Mouse (Mus musculus) megakaryocyte-erythroid progenitor cell, adult 5-6 weeks (primary cell): ENCODE data around the gene Ccnf. TPM values are rescaled to one million over a fixed set of nuclear protein-coding genes. Genes with fewer than 3 reads are reported as not detected.

Experiments used
- ATAC-seq: replicated peaks from 2 replicates; pipeline ENCODE4 v1.8.0; 2016; ENCODE audit warnings: mild to moderate bottlenecking, inconsistent platforms; ENCODE audit not compliant: severe bottlenecking, poor library complexity, low FRiP score, low TSS enrichment
- total RNA-seq, 2 experiments: library from RNA; stranded (forward) in 1 of 2; stranded (reverse) in 1 of 2; fragments of 200-1000, 215-1000 nt in 1 of 2; fragments of >200 nt in 1 of 2; fragmentation: Nextera tagmentation in 1 of 2; gene quantifications; 2 replicates each; pipeline ENCODE4 v1.2.3; 2014 to 2017

Ccnf gene
- total RNA-seq, 2 experiments from 2014 or later, result 24.4 to 40.9 TPM

DNA sequence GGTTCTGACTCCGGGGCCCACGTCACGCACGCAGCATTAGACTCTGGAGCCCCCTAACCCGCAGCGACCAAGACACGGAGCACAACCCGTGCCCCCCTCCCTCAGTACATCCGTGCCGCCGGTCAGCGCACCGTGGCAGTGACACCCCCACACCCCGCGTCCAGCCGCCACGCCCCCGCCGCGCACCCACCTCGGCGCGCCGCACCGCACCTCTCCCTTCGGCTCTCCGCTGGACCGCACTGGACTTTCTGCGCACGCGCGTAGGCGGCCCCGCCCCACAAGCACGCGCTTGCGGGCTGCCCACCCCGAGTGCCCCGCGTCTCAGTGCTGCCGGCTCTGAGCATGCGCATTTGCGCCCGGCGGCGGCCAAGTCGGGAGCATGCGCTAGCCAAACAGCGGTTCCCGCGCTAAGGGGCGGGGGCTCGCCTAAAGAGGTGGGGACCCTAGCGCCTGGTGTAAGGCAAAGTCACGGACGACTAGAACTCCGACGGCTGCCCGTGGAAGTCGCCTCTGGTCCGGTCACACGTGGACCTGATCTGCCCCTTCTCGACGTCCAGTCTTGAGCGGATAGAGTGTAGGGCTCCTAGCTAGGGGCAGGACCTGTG, 45.9 kb downstream of the Ccnf start, which contains the start of gene Tbc1d24:
Tbc1d24 (minus strand) TSS at position 279 of the 605 bp plus-strand sequence.
- ATAC-seq, result peak; percentile 4; the same call in 1 of the 2 replicates

DNA sequence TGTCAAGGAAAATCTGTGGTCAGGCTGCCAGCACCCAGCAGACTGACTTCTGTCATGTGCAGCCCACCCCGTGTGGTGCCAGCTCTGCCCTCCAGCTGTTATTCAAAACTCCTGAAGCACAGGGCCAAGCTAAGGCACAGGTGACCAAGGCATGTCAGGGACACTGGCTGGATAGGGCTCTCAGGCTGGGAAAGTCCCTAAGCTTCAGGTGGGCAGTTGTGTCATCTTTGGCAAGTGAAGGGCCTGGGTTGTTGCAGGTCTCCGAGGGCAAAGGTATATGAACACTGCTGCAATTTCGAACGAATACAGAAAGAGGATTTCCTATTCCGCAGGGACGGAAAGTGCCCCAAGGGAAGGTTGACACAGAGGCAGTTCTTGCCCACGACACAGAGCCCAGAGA, 46.4 kb downstream of the Ccnf start:
- ATAC-seq, result no peak

DNA sequence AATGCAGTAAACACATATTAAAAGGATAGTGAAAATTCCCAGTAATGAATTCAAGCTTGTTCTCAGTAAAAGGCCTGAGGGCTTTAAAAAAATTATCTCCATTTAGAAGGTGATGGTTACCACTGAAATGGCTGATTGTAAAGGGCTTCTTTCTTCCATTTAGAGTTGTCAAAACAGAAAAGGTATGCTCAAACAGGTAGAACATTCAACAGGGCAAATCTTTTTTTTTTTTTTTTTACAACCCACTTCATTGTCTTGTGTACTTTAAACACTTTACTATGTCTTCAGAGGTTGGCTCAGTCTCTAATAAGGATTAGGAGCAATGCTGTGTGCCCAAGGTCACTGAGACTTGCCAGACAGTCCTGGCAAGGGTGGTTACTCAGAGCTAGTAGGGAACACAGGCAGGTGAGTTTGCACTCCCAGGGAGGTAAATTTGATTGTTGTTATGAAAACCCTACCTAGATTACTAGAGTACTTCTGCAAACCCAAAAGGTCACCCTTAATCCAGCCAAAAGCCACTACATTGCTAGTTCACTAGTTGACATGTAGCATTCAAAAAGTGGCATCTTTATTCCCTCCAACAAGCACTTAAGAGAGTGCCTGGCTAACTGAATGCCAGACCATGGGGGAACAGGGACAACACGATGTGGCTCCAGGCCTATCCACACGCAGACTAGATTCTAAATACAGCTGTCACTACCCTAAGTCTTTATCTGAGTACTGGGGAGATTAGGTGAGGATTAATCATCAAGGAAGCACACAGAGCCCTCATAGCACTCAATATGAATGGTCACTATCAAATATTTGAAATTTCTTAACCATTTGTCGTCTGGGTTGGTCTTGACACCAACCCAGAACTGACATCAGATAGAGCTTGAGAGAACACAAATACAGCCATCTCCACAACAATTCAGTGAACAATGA, 47.4 kb downstream of the Ccnf start:
- ATAC-seq, result no peak

DNA sequence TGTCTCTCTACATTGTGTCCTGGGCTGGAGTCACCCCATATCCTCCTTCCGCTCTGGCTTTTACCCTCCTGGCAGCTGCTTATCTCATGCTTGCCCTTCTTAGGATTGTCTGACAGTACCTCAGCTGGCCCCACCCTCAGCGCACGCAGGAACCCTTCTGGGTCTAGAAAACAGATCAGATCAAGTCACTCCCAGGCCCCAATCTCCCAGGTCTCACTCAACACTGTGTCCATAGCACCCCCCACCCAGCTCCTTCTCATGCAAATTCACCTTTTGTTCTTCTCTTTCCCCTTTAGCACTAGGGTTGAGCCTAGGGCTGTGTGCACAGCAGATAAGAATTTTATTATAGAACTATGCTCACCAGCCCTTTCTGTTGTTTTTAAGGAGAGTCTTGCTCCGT, 48.2 kb downstream of the Ccnf start:
- peak; percentile 75 for ATAC-seq

DNA sequence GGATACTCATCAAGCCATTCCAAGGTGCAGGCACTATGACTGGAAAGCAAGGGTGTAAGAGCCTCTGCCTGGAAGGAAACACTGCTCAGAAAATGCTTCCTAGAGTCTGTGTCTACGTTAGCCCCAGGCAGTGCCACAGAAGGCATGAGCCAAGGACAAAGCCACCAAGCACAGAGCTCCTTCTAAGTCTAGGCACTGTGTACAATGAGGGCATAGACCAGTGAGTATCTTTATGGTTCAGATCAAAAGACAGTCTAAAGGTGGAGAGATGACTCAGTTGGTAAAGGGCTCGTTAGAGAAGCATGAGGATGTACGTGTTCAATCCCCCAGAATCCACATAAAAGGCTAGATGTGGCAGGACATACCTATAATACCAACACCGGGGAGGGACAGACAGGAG, 50.2 kb downstream of the Ccnf start:
- ATAC-seq, result no peak

DNA sequence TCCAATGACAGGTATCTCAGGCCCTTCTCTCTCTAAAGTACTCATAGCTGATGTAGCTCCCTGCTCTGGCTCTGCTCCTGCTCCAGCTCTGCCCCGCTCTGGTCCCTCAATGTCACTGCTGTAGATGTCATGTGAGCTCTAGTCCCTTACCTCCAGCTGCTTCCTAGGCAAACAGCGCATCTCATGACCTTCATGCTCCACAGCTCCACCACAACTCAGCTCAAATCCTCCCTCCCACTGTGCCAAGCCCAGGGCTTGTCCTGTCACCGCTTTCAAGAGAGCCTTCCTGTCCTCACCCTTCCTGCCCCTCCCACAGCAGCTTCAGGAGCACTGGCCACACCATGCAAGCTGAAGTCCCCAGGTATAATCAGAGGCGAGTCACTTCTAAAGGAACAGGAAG, 51.5 kb downstream of the Ccnf start:
- ATAC-seq, result no peak

DNA sequence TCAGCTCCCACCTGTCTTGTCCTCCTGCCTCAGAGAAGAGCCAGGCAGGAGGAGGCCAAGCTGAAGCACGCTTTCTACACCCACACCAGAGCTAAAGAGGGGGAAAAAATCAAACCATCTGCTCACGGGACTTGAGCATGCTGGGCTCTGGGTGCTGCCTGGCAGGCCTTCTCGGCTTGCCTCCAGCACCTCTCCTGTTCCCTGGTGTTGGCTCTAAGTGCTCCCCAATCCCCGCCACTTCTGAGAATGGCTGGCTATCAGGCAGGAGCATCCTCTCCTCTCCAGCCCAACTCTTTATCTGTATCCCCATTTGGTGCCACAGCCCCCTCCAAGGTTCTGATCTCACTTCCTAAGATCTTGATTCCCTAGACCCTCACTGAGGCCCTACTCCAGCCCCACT, 52.0 kb downstream of the Ccnf start:
- ATAC-seq, result no peak

DNA sequence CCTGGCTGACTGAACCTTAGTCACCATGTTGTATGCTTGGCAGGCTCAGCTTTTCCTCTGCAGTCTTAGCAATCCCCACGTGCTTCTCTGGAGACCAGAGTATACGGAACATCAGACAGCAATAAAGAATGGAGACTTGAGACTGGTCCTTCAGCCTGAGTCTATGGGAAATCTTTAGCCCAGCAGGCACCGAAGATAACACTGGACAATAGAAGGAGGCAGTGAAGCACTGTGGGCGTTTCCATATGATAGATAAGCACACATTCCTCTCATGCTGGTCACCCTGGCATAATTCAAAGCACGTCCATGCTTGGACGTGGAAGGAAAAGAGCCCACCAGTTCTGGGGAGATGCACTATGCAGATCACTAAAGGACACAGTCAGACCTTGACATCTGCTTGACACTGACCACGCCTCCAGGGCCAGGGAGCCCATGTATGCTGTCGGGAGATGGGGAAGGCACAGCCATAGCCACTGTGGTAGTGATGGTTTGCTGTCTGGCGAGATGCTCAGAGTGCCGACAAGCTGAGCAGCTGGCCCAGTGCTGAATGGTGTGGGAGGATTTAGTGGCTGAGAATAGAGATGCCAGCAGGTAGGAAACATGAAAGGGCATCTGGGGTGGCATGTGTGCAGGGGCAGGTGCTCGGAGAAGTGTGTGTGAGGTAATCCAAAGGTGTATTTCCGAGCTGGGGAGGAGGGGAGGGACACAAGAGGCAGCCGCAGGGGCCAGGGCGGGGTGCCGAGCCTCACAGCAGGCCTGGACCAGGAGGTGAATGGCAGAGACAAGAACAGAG, 54.1 kb downstream of the Ccnf start:
- ATAC-seq, result peak; percentile 36

DNA sequence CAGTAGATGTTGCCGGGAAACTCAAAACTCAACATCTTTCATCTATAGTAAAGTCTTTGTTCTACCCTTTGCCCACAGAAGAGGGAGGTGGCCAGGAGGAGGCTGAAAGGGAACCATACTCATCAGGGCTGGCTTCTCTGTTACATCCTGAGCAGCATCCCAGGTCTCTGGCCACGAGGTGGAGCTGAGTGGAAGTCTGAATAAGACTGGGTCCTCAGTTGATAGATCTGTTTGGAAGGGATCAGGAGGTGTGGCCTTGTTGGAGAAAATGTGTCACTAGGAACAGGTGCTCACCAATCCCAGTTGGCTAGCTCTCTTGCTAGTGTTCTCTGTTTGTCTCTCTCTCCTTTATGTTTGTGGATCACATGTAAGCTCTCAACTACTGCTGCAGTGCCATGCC, 55.9 kb downstream of the Ccnf start:
- no peak for ATAC-seq

DNA sequence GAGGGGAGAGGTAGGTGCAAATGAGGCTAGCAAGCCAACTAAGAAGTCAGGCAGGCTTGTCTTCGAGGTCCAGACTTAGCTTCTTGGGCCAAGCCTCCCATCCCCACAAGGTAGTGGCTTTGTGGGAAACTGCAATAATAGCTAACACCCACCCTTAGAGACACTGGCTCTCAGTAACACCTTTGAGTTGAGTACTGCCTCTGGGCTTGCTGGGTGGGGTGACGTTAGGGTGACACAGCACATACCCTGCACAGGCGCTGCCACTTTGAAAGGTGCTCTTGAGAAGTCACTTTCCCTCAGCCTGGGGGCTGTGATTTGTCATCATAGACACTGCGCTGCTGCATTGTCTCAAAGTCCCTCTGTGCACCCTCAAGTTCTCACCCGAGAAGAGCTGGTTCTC, 57.5 kb downstream of the Ccnf start:
- no peak for ATAC-seq

DNA sequence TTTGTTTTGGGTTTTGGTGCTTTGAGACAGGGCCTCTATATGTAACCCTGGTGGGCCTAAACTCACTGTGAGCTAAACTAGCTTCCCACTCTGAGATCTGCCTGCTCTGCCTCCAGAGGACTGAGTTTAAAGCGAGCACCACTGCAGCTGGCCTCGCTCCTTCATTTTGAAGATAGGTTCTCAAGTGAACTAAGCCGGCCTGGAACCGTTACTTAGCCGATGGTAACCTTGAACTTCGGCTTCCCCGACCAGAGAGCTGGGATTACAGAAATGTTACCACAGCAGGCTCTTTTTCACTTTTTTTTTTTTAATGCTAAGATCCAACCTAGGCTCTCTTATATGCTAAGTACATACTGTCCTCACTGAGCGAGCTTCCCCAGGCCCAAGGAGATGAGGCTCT, 58.0 kb downstream of the Ccnf start:
- ATAC-seq, result no peak

DNA sequence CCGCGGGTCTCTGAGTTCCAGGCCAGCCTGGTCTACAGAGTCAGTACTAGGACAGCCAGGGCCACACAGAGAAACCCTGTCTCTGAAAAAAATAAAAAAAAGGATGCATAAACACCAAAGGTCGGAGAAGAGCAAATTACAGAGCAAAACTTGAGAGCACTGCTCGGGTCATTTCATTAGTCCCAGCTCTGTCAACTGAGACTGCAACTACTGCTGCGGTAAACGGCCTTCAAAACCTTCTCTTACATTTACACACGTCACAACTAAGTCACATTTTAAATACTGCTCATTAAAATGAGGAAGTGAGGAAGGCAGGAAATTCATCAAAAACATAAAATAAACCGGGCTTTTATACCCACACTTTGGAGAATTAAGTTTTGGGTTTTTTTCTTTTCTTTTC, 58.4 kb downstream of the Ccnf start:
- no peak for ATAC-seq

DNA sequence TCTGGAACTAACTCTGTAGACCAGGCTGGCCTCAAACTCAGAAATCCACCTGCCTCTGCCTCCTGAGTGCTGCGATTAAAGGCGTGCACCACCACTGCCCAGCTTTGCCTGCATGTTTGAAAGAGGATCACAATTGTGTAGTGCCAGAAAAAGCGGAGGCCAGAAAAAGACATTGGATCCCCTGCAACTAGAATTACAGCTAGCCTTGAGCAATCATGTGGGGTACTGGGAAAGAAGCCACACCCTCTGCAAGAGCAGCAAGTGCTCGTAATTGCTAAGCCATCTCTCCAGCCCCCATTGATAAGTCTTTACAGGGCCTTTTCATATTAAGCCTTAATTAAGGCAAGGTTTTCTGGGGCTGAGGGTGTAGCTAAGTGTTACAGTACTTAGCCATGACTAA, 59.8 kb downstream of the Ccnf start:
- no peak for ATAC-seq

DNA sequence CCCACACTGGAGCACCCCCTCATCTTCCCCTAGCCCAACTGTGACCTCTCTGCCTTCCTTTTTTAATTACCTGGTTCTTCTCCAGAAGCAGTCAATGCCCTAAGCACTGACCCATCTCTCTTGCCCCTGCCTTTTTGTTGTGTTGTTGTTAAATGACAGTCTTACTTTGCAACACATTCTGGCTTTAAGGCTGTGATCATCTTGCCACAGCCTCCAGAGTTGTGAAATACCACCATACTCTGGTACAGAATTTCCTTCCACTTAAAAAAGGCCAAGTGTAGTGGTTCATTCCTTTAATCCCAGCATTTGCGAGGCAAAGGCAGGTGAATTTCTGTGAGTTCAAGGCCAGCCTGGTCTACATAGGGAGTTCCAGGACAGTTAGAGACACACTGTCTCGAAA, 60.4 kb downstream of the Ccnf start:
- ATAC-seq, result no peak

DNA sequence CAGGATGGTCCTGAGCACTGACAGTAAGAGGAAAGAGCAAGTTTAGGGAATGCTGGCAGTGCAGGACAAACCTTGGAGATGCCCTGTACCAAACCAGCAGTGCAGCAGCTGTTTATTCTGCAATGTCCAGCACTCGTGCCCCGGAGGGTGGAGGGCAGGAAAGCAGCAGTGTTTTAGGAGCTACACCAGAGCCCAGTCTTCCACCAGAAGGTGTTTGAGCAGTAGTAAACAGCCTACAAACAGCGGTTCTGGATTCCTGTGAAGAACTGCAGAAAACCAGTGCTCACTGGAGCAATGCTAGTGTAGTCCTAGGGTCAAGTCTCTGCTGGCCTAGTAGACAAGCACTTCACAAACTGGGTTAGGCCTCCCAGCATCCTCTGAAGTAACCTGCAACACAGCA, 77.0 kb downstream of the Ccnf start:
- ATAC-seq, result no peak

DNA sequence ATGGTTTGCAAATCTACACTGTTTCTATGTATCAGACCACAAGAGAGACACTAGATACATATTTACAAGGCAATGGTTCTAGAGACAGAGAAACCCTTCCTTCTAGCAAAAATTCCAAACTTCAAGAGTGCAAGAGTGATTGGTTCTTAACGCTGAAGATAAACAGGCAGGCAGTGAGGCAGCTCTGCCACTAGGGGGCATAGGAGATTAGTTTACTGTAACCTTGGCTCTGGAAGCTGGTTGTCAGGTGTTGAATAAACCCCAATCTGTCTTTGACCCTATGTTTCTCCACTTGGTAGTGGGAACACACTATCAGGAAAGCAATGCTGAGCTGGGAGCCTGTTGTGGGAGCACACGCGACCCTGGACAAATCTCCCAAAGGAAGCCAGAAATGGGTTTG, 77.9 kb downstream of the Ccnf start:
- ATAC-seq, result 0 out of 2 replicates have a peak, but pooled peaks have one; percentile 32
